Mouse (Mus musculus) megakaryocyte-erythroid progenitor cell, adult 5-6 weeks (primary cell): Measurements from ENCODE around the gene Nol6. TPM values are rescaled to one million over a fixed set of nuclear protein-coding genes. Genes with fewer than 3 reads are reported as not detected.

Experiments
- ATAC-seq: replicated peaks from 2 replicates; pipeline ENCODE4 v1.8.0; 2016; ENCODE audit warnings: mild to moderate bottlenecking, inconsistent platforms; ENCODE audit not compliant: severe bottlenecking, poor library complexity, low FRiP score, low TSS enrichment
- total RNA-seq, 2 experiments: library from RNA; stranded (forward) in 1 of 2; stranded (reverse) in 1 of 2; fragments of 200-1000, 215-1000 nt in 1 of 2; fragments of >200 nt in 1 of 2; fragmentation: Nextera tagmentation in 1 of 2; gene quantifications; 2 replicates each; pipeline ENCODE4 v1.2.3; 2014 to 2017

The Nol6 gene
- total RNA-seq, 2 experiments from 2014 or later: 26.9 to 44.6 TPM

- no peak for ATAC-seq
These were observed 35.1 kb downstream of the Nol6 start for GRCm38 (mm10) chr4:41089189-41089588.

GRCm38 (mm10) chr4:41087459-41088298, 36.6 kb downstream of the Nol6 start:
- ATAC-seq: peak; percentile 87

- peak; percentile 27; the same call in 1 of the 2 replicates for ATAC-seq
These were observed 37.3 kb downstream of the Nol6 start for GRCm38 (mm10) chr4:41086947-41087346.

GRCm38 (mm10) chr4:41084819-41085218, 39.4 kb downstream of the Nol6 start:
- ATAC-seq: no peak

GRCm38 (mm10) chr4:41082803-41083202, 41.5 kb downstream of the Nol6 start:
- peak; percentile 77 for ATAC-seq

- ATAC-seq: peak; percentile 80
These were observed 42.5 kb downstream of the Nol6 start for GRCm38 (mm10) chr4:41081733-41082132.

GRCm38 (mm10) chr4:41078726-41079125, 45.5 kb downstream of the Nol6 start:
- ATAC-seq: no peak

- ATAC-seq: no peak
These were observed 49.8 kb downstream of the Nol6 start for GRCm38 (mm10) chr4:41074461-41074860.

- no peak for ATAC-seq
These were observed 51.0 kb downstream of the Nol6 start for GRCm38 (mm10) chr4:41073008-41073817.

- ATAC-seq: no peak
These were observed 52.5 kb downstream of the Nol6 start for GRCm38 (mm10) chr4:41071500-41072429.

GRCm38 (mm10) chr4:41065196-41065595, 59.1 kb downstream of the Nol6 start:
- no peak for ATAC-seq

Other genes starting within 250 kb of the Nol6 start
- gene Spink4, start 204.4 kb downstream of the Nol6 start, total RNA-seq (2014; fragmentation: Nextera tagmentation): not detected in 2 replicates
- gene Spink4, start 204.4 kb downstream of the Nol6 start, total RNA-seq (2017): not detected in 2 replicates
- gene Bag1, start 176.2 kb downstream of the Nol6 start, total RNA-seq (2014; fragmentation: Nextera tagmentation): 224 and 246 TPM in 2 replicates
- gene Bag1, start 176.2 kb downstream of the Nol6 start, total RNA-seq (2017): 650 and 683 TPM in 2 replicates
- 24.2 and 31.7 TPM in 2 replicates for gene Chmp5, start 176.0 kb downstream of the Nol6 start, total RNA-seq (2014; fragmentation: Nextera tagmentation)
- 74.8 and 110 TPM in 2 replicates for gene Chmp5, start 176.0 kb downstream of the Nol6 start, total RNA-seq (2017)
- gene Nfx1, start 153.5 kb downstream of the Nol6 start, total RNA-seq (2014; fragmentation: Nextera tagmentation): 75.8 and 103 TPM in 2 replicates
- gene Nfx1, start 153.5 kb downstream of the Nol6 start, total RNA-seq (2017): 74.3 and 77.6 TPM in 2 replicates
- gene Aqp7, start 76.3 kb downstream of the Nol6 start, total RNA-seq (2014; fragmentation: Nextera tagmentation): not detected in 2 replicates
- gene Aqp7, start 76.3 kb downstream of the Nol6 start, total RNA-seq (2017): not detected in 2 replicates
- 1.1 TPM in 1 of 2 replicates, not detected in the other for gene Aqp3, start 26.3 kb downstream of the Nol6 start, total RNA-seq (2014; fragmentation: Nextera tagmentation)
- 1.2 TPM in 1 of 2 replicates, not detected in the other for gene Aqp3, start 26.3 kb downstream of the Nol6 start, total RNA-seq (2017)
- 86.7 and 101 TPM in 2 replicates for gene Ube2r2, start 11.3 kb upstream of the Nol6 start, total RNA-seq (2014; fragmentation: Nextera tagmentation)
- 36.5 and 46.2 TPM in 2 replicates for gene Ube2r2, start 11.3 kb upstream of the Nol6 start, total RNA-seq (2017)
- gene Ubap2, start 150.7 kb upstream of the Nol6 start, total RNA-seq (2014; fragmentation: Nextera tagmentation): 92.9 and 107 TPM in 2 replicates
- 31.5 and 35.4 TPM in 2 replicates for gene Ubap2, start 150.7 kb upstream of the Nol6 start, total RNA-seq (2017)
- 25.0 and 25.9 TPM in 2 replicates for gene Dcaf12, start 190.4 kb upstream of the Nol6 start, total RNA-seq (2014; fragmentation: Nextera tagmentation)
- 23.8 and 28.2 TPM in 2 replicates for gene Dcaf12, start 190.4 kb upstream of the Nol6 start, total RNA-seq (2017)
- 15.4 and 16.9 TPM in 2 replicates for gene Ubap1, start 224.5 kb upstream of the Nol6 start, total RNA-seq (2014; fragmentation: Nextera tagmentation)
- gene Ubap1, start 224.5 kb upstream of the Nol6 start, total RNA-seq (2017): 21.4 and 54.4 TPM in 2 replicates